Mouse (Mus musculus) cerebellum, adult 9-10 months (tissue): ENCODE results near the gene Olfr155.

ENCODE experiments used
- DNase-seq: peaks from one replicate; pipeline ENCODE4 v3.0.0; 2022

The Olfr155 gene

GRCm38 (mm10) chr4:43851265-43851664 is at the start of gene Olfr155:
Gene Olfr155 (plus strand): TSS chr4:43851565.
- no peak for DNase-seq

- DNase-seq: no peak
These were observed 28.3 kb upstream of the Olfr155 start for GRCm38 (mm10) chr4:43822896-43823550.

GRCm38 (mm10) chr4:43823845-43824337 is 27.5 kb upstream of the Olfr155 start, which contains the start of gene Olfr156:
Gene Olfr156 (minus strand): TSS chr4:43823895.
- DNase-seq: no peak

GRCm38 (mm10) chr4:43828806-43829205 is 22.6 kb upstream of the Olfr155 start:
- DNase-seq: no peak

GRCm38 (mm10) chr4:43832031-43832430 is 19.3 kb upstream of the Olfr155 start:
- no peak for DNase-seq

DNA sequence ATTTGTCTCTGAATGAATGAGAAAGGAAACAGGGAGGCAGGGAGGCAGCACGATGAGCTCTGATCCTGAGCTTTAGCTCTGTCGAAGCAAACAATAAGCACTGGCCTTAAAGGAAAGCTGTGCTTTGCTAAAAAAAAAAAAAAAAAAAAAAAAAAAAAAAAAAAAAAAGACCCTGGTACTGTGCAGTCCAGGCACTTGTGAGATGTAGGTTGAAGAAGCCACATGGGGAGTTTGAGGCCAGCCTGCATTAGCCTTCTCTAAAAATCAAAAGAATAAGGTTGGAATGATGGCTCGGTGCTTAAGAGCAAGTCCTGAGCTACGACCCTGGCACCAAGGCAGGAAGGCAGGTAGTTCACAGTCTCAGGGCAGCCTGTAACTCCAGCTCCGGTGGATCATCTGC is 17.6 kb upstream of the Olfr155 start:
- DNase-seq: no peak

- DNase-seq: no peak
These were observed 16.6 kb upstream of the Olfr155 start for GRCm38 (mm10) chr4:43834749-43835148.

DNA sequence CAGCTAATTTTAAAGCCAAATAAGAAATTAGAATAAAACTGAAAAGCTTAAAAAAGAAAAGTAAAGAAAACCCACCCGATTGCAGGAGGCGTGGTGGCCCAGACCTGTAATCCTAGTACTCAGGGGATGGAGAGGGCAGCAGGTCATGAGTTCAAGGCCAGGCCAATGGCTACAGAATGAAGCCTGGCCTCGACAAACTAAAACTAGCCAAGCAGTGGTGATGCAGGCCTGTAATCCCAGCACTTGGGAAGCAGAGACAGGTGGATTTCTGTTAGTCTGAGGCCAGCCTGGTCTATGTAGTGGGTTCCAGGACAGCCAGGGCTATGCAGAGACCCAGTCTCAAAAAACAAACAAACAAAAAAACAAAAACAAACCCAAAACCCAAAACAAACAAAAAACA is 13.0 kb upstream of the Olfr155 start:
- DNase-seq: no peak

DNA sequence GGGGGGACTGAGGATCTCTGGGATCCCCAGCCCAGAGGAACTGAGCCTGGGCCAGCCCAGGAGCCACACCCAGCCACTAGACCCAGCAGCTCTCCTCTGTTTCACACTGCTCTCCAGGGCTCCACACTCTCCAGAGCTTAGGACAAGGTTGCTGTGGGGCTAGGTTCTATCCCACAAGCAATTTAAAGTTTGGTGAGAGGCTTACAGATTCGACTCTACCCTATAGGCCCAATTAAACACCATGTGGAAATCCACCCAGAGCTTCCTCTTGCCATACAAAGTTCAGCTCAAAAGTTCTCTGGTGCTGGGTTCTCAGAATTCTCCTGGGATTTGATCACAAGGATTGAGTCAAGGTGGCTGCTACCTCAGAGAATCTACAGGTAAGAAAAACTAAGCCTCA is 11.3 kb upstream of the Olfr155 start, which contains the start of gene Olfr157:
TSS of gene Olfr157 (minus strand) at position 101 of the 400 bp plus-strand sequence.
- DNase-seq: no peak

DNA sequence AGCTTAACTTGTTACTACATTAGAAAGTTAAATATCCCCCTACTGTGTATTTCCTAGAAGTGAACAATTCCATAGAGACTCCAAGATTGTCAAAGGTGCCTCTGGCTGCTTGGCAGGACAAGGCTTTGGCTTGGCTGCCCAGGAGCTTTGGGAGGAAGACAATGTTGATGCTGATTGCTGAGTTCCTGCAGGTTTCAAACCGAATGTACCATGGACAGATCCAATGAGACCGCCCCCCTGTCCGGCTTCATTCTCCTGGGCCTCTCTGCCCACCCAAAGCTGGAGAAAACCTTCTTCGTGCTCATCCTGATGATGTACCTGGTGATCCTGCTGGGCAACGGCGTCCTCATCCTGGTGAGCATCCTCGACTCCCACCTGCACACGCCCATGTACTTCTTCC is 2.7 kb downstream of the Olfr155 start:
- no peak for DNase-seq

GRCm38 (mm10) chr4:43859886-43860285 is 8.5 kb downstream of the Olfr155 start:
- DNase-seq: no peak

- DNase-seq: peak; percentile 65
These were observed 9.6 kb downstream of the Olfr155 start for GRCm38 (mm10) chr4:43860744-43861519.

- DNase-seq: no peak
These were observed 11.9 kb downstream of the Olfr155 start for GRCm38 (mm10) chr4:43863298-43863697.

GRCm38 (mm10) chr4:43869821-43870220 is 18.5 kb downstream of the Olfr155 start:
- DNase-seq: no peak

- no peak for DNase-seq
These were observed 23.1 kb downstream of the Olfr155 start for GRCm38 (mm10) chr4:43874501-43874900.

DNA sequence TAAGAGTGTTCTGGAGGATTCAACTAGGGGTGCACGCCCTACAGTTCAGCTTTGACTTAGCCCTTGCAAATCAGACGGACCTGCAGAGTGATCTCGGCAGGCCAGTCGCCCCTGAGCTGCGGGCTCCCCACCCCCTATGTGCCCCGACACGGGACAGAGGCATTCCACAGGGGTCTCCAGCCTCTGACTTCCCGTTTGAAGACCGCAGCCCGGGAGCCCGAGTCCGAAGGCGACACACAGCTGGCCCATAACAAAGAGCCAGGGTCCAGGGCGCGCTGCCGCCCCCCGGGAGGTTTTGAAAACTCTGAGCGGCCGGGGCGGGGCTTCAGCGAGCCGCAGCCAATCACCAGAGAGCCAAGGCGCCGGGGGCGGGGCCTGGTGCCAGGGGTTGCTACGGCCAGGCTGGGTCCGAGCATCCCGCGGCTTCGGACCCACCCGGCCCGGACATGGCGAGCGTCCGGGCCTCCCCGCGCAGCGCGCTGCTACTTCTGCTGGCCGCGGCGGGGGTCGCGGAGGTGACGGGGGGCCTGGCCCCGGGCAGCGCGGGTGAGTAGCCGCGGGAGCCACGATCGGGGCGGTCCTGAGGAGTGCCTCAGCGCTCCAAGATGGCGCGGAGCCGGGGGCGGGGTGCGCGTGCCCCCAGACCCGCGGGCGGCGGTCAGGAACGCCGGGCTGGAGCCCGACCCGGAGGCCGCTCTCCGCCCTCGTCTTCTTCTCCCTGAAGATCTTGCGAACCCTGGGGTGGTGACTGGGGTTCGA is 24.0 kb downstream of the Olfr155 start, which contains the start of gene Reck:
TSS of gene Reck (plus strand) at position 371 of the 759 bp plus-strand sequence.
- peak; percentile 74 for DNase-seq

DNA sequence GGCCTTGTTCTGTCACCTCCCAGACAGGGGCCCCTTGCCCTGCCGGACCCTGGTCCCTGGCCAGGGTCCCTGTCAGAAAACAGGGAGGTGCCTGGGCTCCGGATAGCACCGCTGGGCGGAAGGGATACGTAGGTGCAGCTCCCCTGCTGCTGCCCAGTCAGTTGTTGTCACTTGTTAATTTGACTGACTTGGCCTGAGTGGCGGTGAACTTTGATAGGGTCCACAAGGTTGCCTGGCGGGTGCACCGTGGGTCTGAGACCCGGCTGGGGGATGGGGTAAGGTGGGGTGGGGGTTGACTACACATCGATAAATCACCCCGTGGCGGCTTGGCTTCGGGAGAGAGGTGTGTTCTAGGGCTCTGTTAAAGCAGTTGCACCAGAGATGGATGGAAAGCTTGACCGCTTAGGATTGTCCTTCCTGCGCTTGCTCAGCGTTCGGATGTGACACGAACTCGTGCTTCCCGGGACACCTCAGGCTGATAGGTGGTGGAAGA is 24.6 kb downstream of the Olfr155 start:
- peak; percentile 18 for DNase-seq

DNA sequence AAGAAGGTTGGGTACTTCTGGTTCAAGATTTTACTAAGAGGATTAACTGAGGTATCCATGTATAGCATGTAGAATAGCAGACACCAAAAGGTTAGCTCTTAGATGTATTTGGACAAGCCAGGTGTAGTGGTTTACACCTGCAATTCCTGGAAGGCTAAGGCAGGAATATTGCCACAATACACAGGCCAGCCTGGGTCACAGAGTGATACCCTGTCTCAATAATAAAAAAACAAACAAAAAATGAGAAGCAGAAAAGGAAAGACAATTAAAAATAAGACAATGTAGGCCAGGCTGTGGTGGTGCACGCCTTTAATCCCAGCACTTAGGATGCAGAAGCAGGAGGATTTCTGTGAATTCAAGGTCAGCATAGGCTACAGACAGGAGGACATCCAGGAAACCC is 25.9 kb downstream of the Olfr155 start:
- DNase-seq: no peak

GRCm38 (mm10) chr4:43878121-43878776 is 26.9 kb downstream of the Olfr155 start:
- no peak for DNase-seq

- DNase-seq: no peak
These were observed 28.2 kb downstream of the Olfr155 start for GRCm38 (mm10) chr4:43879566-43879965.

DNA sequence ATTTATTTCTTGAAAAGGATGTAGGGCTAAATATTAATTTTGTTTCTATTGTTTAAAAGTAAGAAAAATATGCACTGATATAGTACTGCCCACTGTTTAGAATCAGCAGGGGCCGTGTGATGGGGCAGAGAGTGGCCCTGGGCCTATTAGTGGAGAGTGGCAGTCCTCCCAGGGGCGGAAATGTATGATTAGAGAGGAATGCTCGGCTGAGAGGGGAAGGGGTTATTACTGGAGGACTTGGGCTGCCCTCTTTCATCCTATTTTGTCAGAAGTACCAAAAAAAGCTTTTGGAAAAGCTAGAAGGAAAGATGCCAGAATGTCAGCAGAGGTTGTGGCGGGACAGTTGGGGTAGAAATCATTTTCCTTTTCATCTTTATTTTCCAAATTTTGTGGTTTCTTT is 32.8 kb downstream of the Olfr155 start:
- no peak for DNase-seq

DNA sequence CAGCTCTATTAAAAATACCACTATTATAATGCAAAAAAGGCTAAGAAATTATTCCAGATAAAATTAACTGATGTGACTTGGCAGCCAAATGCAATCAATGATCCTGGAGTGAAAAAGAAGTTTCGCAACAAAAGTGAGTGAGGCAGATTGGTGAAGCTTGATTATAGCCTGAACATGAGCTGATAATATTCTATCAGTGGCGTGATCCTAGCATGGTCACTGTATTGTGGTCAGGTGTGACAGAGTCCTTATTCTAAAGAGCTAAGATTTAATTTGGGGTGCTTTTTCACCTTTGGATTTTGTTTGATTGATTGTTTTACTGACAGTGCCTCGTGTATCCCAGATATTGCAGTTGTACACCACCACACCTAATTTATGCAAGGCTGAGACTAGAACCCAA is 39.9 kb downstream of the Olfr155 start:
- no peak for DNase-seq

- DNase-seq: no peak
These were observed 45.8 kb downstream of the Olfr155 start for GRCm38 (mm10) chr4:43897209-43897608.
